Mouse (Mus musculus) spleen, adult 18-20 months (tissue): ENCODE results near the gene Med27.

Source experiments
- DNase-seq, 2 experiments: peaks; one replicate each; pipeline ENCODE4 v3.0.0; 2022; ENCODE audit warnings: mixed read lengths in 2 of 2

The Med27 gene

DNA sequence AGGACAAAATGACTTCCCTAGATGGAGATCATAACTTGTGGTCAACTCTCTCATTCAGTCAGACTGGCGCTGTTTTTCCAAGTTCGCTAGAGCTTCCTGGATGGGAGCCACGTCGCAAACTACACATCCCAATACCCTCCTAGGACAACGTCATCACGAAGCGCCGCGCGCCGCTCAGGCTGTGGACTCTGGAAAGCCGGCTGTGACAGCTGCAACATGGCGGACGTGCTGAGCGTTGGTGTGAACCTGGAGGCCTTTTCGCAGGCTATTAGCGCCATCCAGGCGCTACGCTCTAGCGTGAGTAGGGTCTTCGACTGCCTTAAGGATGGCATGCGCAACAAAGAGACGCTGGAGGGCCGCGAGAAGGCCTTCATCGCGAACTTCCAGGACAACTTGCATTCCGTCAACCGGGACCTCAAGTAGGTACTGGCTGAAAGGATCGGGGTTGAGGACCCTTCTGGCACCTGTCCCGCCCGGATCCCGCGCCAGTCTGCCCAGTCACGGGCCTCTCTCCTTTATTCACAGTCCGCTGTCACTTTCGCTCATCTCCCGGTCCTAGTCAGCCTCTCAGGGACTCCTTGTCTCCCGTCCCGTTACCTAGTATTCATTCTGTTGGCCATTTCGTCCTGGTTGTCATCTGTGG, at the start of gene Med27:
Gene Med27, plus strand, starts transcription at position 191 of the 643 bp plus-strand sequence.
- peak; percentile 87 to 90 for DNase-seq

DNA sequence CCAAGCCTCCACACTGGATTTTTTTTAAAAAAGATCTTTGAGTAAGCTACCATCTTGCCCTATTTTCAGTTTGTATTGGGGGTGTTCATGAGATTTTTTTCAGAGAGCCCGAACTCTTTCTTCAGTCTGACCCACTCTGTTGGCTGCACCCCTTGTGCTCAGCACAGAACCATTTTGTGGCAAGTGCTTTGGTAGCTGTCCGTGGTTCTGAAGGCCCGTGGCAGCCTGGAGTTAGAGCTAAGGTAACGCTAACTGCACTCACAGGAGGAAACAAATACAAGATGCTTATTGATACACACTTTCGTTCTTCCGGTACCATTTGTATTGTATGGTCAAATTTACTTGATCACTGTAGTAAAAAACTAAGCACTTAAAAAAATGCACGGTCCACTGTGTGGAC, 36.7 kb upstream of the Med27 start:
- no peak for DNase-seq

DNA sequence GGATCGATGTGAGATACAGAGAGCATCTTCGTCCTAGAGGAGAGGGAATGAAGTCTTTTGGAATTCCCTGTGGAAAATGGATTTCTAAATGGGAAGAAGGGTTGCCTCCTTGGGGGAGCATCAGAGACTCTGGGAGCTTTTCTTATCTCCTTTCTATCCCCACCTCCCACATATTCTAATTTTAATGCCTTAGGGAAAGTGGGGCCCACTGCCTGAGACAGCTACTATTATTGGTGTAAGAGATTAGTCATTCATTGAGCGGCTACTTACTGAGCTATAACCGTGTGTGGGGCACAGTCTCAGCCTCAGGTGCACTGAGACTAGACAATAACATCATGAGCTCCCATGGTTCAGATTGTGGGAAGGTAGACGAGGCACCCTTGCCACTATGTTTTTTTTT, 34.6 kb upstream of the Med27 start:
- no peak for DNase-seq

DNA sequence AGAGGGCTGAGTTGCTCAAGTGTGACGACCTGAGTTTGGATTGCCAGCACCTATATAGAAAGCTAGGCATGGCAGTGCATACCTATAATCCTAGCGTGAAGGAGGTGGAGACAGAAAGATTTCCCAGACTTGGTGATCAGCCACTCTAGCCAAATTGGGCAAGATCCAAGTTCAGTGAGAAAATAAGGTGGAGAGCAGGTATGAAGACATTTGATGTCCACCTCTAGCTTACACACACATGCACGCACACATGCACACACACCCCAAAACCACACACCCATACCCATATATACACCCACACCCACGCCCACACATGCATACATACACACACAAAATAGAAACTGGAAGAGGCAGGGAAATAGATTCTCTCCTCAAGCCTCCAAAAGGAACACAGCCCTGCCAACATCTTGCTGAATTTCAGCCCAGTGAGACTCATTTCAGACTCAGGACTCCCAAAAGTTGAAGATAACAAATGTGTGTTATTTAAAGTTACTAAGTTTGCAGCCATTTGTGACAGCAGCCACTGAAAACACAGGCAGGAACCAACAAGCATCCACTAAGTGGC, 28.6 kb upstream of the Med27 start:
- DNase-seq, result no peak

DNA sequence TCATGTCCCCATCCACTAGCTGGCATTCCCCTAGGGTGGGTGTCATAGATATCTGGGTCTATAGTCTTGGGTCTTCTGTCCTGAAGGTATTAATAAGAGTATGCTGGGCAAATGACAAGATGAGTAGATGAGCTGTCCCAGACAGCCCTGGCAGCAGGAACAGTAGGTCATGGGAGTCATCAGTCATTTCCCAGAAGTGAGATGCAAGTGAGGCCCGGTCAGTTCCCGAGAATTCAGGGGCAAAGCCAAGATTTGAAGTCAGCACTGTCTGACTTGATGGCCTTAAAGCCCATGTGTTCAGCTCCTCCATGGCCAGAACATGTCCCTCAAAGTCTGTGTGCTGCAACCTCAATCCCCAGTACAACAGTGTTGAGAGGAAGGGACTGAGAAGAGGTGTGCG, 28.0 kb upstream of the Med27 start:
- DNase-seq, result no peak

DNA sequence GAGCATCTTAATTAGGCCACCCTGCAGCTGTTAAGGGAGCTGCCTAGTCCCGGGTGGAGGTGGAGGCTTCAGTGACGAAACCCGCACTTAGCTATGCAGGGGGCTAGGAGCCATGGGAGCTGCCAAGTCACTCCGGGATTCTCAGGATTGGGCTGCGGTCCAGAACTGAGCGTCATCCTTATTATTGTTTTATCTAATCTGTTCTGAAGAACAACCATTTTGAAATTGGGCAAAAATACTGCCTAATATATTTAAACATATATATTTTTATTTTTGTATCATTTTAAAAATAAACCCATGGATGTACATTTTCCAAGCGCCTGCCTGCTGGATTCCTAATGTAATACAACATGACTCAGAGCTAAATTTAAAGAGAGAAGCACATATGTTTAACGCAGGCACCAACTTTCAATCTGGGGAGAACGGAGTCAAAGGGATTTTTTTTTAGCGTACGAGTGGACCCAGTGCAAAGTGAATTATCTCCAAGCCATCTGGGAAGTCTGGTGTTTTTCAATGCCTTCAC, 26.3 kb upstream of the Med27 start:
- DNase-seq, result no peak

DNA sequence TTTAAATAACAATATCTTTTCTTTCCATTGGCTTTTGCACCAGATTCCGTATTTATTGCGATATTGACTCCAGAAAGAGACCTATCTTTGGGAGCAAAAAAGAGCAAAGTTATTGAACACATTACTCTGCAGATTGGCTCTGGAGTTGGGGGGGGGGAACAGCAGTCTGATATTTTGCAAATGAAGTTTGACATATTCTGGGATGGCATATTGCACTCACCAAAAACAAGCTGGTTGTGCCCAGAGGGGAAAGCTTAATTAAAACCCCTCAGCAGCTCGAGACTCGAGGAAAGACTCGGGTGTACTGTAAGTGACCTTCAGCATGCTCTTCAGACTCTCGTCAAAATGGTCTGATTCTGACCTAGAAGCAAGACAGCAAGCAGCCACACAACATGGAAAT, 25.8 kb upstream of the Med27 start:
- DNase-seq, result no peak

DNA sequence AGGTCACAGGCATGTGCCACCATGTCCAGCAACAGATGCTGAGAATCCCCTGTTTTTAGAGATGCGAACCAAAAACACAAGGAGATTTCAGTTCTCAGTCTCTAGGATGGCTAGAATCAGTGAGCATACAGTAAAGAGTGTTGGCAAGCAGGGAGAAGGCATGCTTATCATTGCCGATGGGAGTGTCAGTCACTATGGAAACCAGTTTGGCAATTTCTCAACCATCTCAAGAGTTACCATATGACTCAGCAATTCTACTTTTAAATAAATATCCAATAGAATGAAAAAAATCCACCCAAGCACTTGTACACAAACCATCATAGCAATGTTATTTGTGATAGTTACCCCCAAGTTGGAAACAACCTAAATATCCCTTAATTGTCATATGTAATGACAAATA, 22.2 kb upstream of the Med27 start:
- DNase-seq, result no peak

DNA sequence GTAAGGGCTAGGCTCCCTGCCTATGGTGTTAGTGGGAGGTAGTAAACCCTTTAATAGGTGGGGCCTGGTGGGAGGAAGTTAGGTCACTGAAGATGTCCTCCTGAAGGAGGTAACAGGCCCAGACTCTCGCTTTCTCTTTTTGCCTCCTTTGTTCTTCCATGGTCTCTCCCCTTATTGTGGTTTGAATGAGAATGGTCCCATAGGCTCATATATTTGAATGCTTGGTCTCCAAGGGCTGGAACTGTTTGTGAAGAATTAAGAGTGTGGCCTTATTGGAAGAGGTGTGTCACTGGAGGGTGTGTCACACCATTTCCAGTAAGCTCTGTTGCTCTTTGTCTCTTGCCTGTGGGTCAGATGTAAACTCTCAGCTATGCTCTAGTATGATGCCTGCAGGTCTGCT, 16.1 kb upstream of the Med27 start:
- DNase-seq, result no peak

DNA sequence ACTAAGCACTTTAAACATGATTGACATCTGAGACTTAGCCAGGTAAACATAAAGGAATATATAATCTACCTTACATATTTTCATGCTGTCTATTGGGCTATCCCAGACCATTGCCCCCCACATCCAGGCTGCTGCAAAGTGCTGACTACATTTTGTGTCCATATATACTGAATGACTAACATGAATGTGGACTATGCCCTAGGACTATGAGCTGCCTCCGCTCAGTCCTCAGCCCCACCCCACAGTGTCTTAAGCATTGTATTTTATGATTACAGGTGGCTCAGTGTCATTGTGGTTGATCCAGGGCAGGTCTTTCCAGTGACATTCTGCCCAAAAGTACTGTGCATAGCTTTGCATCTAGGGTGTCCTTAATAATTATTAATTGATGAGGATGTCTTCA, 8.2 kb upstream of the Med27 start:
- no peak for DNase-seq

DNA sequence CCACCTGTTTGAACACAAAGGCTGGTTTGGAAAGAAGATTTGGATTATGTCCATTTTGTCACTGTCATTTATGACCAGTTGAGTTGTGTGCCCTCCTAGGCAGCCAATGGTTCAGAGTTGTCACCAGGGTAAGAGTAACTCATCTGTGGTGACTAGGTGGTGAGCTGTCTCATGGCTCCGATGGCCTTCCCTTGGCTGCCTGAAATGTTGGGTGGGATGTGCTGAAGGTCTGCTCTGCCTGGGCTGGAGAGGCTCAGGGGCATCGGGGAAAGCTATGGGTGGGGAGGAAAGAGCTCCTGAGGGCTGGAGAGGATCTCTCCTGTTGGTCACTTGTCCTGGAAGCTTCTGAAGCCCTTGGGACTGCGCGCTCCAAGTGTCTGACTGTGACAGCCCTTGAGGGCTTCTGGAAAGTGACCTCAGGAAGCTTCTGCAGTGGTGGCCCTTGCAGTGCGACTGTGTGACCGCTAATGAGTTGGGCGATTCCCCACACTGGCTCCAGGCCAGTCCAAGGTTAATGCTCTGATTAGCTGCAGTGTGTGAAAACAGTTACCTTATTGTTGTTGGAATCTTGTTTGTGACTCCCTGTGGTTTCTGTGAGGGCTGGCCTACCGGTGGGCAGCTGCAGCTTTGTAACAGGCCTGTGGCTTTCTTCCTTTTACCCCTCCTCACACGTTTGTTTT, 12.2 kb downstream of the Med27 start:
- DNase-seq, result no peak

DNA sequence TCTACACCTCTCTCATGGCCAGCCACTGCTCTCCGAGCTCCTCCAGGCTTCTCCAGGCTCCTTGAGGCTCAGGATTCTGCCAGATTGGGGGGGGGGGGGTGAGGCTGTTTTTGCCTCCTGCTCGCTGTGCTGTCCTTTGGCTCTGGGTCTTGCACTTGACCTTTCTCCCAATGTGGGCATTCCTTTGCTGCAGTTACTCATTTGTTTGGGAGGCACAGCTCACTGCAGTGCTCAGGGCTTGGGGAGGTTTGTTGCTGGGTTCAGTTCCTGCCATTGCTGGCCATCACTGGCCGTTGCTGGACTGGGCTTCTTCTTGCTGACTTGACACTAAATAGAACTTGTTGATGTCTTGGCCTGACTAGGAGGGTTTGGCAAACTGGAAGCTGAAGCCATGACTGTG, 14.3 kb downstream of the Med27 start:
- DNase-seq, result no peak

DNA sequence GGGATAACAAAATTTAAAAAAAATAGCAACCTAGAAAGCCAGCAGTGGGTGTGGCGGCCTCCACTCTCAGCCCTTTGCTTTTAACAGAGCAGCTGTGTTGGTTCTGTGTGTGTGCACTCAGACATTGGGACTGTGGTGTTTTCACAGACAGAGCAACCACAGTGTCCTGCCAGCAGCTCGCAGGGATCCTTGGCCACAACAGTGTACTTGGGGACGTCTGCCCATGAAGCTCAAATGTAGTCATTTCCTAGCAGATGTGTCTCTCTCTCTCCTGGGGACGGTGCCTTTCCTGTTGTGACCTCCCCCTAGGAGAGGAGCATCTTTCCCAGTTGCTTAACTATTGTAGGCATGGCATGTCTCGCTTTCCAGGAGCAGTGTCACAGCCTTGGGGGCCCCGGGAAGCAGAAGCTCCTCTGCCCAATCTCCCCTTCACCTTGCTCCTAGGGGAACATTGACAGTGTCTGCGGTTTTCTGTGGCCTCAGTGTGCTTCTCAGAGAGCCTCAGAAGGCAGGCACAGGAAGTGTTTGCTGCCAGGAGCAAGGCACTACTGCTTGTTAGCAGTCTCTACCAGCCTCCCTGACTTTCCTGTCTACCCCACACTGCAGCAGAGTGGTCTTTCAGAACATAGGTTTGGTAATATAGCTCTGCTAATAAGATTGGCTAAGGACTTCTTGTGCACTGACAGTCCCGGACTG, 18.5 kb downstream of the Med27 start:
- DNase-seq, result no peak

DNA sequence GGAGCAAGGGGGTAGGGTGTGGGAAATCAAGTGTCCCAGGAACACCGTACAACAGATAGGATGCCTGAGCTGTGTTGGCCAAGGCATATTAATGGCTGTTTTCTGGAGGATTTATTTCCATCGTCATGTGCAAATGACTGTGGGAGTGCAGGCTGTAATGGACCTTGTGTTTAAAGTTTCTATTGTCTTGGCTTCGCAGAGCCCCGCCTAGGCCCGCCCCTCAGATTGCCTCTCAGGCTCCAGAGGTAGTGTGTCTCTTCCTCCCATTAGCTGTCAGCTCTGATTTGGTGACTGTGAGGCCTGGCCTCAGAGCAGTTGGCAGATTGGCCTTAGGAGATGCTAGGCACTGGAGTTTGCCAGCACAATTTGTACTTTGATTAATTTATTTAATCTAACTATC, 22.1 kb downstream of the Med27 start:
- DNase-seq, result no peak

DNA sequence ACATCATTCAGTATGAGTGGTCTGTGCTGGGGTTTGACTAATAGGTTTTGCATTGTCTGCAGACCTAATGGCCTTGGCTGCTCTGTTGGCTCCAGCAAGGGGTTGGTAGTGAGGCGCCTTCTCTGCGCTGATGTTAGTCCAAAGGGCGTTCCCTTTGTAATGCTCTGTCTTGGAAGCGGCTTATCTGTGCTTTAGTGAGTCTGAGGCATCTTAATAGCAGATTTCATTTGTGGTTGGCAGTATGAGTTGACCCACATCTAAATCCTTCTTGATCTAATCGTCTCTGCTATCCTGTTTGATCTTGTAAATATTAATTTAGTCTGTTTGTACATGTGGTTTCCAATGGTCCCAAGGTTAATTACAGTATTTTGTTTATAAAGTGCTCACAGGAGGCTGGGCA, 25.6 kb downstream of the Med27 start:
- no peak for DNase-seq

DNA sequence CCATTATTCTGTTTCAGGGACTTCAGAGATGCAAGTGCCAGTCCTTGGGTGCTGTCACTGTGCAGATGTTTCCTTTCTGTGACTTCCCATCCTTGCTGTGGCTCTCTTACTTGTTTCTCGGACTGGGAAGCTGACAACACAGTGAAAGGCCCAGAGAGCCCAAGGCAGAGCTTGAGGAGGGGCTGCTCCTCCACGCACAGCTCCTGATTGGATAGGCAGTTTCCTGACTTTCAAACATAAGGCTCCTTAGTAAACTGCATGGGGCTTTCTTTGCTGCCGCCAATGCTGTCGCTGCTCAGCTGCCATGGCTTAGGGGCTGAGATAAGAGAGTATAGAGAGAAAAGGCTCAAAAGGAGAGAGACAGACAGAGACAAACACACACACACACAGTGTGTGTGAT, 35.1 kb downstream of the Med27 start:
- DNase-seq, result no peak

DNA sequence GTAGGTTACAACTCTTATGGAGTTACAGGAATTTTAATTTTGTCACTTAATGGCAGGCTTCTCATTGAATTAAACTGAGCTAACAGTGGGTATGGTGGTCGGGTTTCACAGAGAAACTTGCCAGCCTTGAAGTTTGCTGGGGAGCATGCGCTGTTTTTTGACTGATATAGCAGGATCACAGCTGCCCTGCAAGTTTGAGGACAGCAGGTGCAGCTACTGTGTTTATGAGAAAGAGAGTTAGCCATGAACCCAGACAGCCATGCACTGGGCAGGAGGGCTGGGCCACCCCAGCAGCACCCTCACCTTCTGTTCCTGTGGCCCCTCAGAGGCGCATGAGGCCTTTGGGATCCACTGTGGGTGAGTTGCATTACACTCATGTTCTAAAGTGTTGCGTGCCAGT, 36.0 kb downstream of the Med27 start:
- DNase-seq, result no peak

DNA sequence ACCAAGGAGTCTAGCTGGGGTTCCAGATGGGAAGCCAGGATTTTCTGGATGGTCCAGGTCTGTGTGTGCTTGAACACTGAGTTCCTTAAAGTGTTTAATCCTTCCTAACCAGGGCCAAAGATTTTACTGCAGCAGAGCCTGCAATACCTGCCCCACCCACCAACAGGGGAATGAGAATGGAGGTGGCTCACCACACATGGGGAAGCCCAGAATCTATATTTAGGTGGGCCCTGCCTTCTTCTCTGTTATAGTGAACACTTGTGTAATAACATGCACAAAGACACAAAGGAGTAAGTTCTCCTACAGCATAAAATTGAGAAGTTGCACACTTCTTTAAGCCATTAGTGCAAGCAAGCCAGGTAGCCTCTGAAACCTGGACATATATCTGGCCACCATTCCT, 36.5 kb downstream of the Med27 start:
- no peak for DNase-seq

DNA sequence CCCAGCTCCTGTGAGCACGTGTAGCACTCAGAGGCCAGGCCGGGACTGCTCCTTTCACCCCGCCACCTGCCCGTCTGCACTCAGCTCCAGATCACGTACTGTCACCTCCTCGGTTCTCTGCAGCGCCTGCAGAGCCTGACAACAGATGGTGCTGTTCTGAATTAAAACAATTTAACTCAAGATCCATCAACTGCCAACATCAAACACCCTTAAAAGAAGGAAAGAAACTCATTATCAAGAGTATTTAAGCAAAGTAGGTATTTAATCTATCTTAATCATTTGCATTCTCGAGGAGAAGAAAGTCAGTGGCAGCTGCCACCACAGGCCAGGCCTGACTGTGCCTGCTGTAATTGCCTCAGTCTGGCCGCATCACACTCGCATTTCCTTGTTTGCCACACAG, 38.8 kb downstream of the Med27 start:
- DNase-seq, result no peak

DNA sequence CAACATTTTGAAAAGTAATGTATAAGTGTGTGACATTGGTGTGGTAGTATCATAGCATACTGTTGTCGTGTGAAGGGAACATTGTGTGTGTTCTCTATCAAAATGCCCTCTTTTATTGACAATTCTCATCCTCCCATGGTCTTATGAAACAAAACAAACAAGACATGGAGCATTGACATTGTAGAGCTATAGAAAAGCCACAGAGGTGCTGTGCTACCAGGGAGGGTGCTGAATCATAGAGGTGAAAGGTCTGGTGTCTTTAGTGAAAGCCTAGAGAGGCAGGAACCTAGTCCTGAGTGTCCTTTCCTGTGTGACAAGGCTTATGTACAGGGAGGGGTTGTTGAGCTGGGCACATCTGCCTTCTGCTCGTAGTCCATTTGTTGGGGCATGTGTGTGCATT, 40.6 kb downstream of the Med27 start:
- DNase-seq, result no peak

DNA sequence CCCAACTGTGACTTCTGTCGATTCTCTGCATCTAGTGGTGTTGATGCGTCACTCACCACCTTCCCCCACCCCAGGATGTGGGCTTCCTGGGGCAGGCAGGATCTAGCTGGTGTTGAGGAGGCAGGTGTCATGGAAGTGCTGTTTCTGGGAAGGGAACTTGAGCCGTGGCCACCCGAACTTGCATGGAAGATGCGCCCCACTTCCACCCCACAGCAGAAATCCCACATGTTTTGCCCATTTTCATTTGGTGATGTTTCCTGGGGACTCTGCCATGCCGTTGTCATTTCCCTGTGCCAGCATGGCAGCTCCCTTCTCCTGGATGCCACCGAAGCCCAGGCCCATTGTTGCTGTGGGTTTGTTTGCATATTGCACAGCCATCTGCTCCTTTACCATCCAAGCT, 42.3 kb downstream of the Med27 start:
- no peak for DNase-seq

DNA sequence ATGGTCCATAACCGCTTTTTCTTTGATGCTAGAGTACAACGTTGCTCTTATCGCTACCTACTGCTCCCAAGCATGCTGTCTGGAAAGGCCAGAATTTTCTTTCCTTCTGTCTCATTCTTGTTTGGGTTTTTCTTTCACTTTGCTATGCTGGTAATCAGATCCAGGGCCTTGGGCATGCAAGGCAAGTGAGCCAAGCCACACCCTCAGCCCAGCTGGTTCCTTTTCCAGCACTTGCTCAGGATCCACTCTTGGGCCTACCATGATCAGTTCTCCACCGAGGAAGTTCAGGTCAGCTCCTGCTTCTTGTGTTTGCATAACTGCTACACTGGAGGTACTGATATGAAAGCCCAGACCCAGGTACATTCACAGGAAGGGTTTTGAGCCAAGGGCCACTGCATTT, 44.5 kb downstream of the Med27 start:
- no peak for DNase-seq

DNA sequence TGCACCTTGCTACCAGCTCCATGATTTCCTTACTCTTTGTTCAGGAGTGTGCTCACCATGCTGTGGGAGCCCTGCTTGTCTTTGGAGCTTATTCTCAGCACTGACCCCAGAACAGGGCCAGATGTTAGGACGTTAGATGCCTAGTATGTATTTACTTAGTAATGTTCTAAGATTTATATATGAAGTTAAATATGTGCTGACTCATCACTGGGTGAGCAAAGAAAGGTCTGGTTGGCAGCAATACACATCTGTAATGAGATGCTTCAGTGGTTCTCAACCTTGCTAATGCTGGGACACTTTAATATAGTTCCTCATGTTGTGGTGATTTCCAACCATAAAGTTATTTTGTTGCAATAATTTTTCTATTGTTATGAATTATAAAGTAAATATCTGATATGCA, 45.4 kb downstream of the Med27 start:
- DNase-seq, result no peak

DNA sequence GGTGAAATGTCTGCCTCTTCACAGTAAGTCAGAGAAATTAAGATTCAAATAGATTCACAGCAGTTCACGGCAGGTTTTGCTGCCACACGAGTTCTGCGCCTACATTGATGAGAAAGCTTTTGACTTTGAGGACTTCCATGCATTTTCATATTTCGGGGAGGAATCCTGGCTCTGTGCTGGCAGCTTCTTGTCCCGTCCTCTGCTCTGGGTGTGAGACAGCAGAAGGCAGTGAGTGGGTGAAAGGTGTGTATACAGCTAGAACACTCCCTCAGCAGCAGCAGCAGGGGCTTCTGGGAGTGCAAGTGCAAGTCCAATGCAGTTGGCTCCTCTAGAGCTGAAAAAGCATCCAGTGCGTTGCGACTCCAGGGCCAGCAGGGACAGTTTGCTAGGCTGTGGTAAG, 53.6 kb downstream of the Med27 start:
- no peak for DNase-seq
